Mouse (Mus musculus): ENCODE measurements at regions not wholly inside any gene's neighbourhood (a gene's known extent, or its start where the extent isn't known, plus 50 kb on each side); places are given as distances from the start of the nearest gene placed in this dataset.

- ATAC-seq (ENCODE audit: insufficient number of reproducible peaks, low FRiP score, low TSS enrichment) = no peak
Measured at GRCm38 (mm10) chr14:79929451-79929850, 54.4 kb upstream of the Olfm4 start.

- ATAC-seq (ENCODE audit: insufficient number of reproducible peaks, low FRiP score, low TSS enrichment) = no peak
Measured at GRCm38 (mm10) chr14:79927161-79927560, 56.7 kb upstream of the Olfm4 start.

GRCm38 (mm10) chr14:79916960-79917848 is 66.7 kb upstream of the Olfm4 start:
- peak; percentile 36; the same call in 1 of the 2 replicates for ATAC-seq (ENCODE audit: insufficient number of reproducible peaks, low FRiP score, low TSS enrichment)

- no peak for ATAC-seq (ENCODE audit: insufficient number of reproducible peaks, low FRiP score, low TSS enrichment)
Measured at GRCm38 (mm10) chr14:79914966-79915365, 68.9 kb upstream of the Olfm4 start.

GRCm38 (mm10) chr14:79913315-79913714 is 70.6 kb upstream of the Olfm4 start:
- no peak for ATAC-seq (ENCODE audit: insufficient number of reproducible peaks, low FRiP score, low TSS enrichment)

- 0 out of 2 replicates have a peak, but pooled peaks have one; percentile 24 for ATAC-seq (ENCODE audit: insufficient number of reproducible peaks, low FRiP score, low TSS enrichment)
Measured at GRCm38 (mm10) chr14:79912610-79913009, 71.3 kb upstream of the Olfm4 start.

- ATAC-seq (ENCODE audit: insufficient number of reproducible peaks, low FRiP score, low TSS enrichment) = no peak
Measured at GRCm38 (mm10) chr14:79907761-79908160, 76.1 kb upstream of the Olfm4 start.

GRCm38 (mm10) chr14:79905574-79905973 is 78.3 kb upstream of the Olfm4 start:
- ATAC-seq (ENCODE audit: insufficient number of reproducible peaks, low FRiP score, low TSS enrichment) = no peak

GRCm38 (mm10) chr14:79902355-79902754 is 81.5 kb upstream of the Olfm4 start:
- ATAC-seq (ENCODE audit: insufficient number of reproducible peaks, low FRiP score, low TSS enrichment) = no peak

GRCm38 (mm10) chr14:79898240-79898639 is 85.6 kb upstream of the Olfm4 start:
- ATAC-seq (ENCODE audit: insufficient number of reproducible peaks, low FRiP score, low TSS enrichment) = no peak

GRCm38 (mm10) chr14:79893241-79893640 is 90.6 kb upstream of the Olfm4 start:
- no peak for ATAC-seq (ENCODE audit: insufficient number of reproducible peaks, low FRiP score, low TSS enrichment)

GRCm38 (mm10) chr14:79890682-79891081 is 93.2 kb upstream of the Olfm4 start:
- ATAC-seq (ENCODE audit: insufficient number of reproducible peaks, low FRiP score, low TSS enrichment) = peak; percentile 78

GRCm38 (mm10) chr14:79890280-79890679 is 93.6 kb upstream of the Olfm4 start:
- ATAC-seq (ENCODE audit: insufficient number of reproducible peaks, low FRiP score, low TSS enrichment) = no peak

GRCm38 (mm10) chr14:79883487-79883886 is 100.4 kb upstream of the Olfm4 start:
- no peak for ATAC-seq (ENCODE audit: insufficient number of reproducible peaks, low FRiP score, low TSS enrichment)

GRCm38 (mm10) chr14:79881726-79882125 is 102.2 kb upstream of the Olfm4 start:
- no peak for ATAC-seq (ENCODE audit: insufficient number of reproducible peaks, low FRiP score, low TSS enrichment)

- no peak for ATAC-seq (ENCODE audit: insufficient number of reproducible peaks, low FRiP score, low TSS enrichment)
Measured at GRCm38 (mm10) chr14:79880065-79880755, 103.7 kb upstream of the Olfm4 start.

- ATAC-seq (ENCODE audit: insufficient number of reproducible peaks, low FRiP score, low TSS enrichment) = no peak
Measured at GRCm38 (mm10) chr14:79879333-79880035, 104.4 kb upstream of the Olfm4 start.

- no peak for ATAC-seq (ENCODE audit: insufficient number of reproducible peaks, low FRiP score, low TSS enrichment)
Measured at GRCm38 (mm10) chr14:79878285-79879019, 105.4 kb upstream of the Olfm4 start.

- ATAC-seq (ENCODE audit: insufficient number of reproducible peaks, low FRiP score, low TSS enrichment) = no peak
Measured at GRCm38 (mm10) chr14:79873062-79873461, 102.0 kb upstream of the Pcdh8 start.

- no peak for ATAC-seq (ENCODE audit: insufficient number of reproducible peaks, low FRiP score, low TSS enrichment)
Measured at GRCm38 (mm10) chr14:79872430-79872829, 101.3 kb upstream of the Pcdh8 start.

Measured in cerebellum, adult (tissue).